Mouse (Mus musculus) kidney, postnatal 10 days (tissue): ENCODE measurements around the gene Faxc.
A peak's percentile ranks its signal among the peaks of the same experiment; 100 is the strongest.

ENCODE experiments used
- DNase-seq: peaks from one replicate; pipeline ENCODE4 v3.0.0; 2021; ENCODE audit warnings: mixed read lengths

The Faxc gene

GRCm38 (mm10) chr4:21930971-21931771 is at the start of gene Faxc:
Gene Faxc, plus strand, starts transcription at chr4:21931329.
- peak; percentile 57 for DNase-seq

- no peak for DNase-seq
Observed at GRCm38 (mm10) chr4:21882806-21883205, 48.3 kb upstream of the Faxc start.

- DNase-seq, result no peak
Observed at GRCm38 (mm10) chr4:21885831-21886230, 45.3 kb upstream of the Faxc start.

GRCm38 (mm10) chr4:21931772-21932630 is 872 bp downstream of the Faxc start:
- no peak for DNase-seq

GRCm38 (mm10) chr4:21935378-21935777 is 4.2 kb downstream of the Faxc start:
- no peak for DNase-seq

GRCm38 (mm10) chr4:21936424-21936823 is 5.3 kb downstream of the Faxc start:
- DNase-seq, result no peak

GRCm38 (mm10) chr4:21937890-21938289 is 6.8 kb downstream of the Faxc start:
- no peak for DNase-seq

GRCm38 (mm10) chr4:21944672-21945071 is 13.5 kb downstream of the Faxc start:
- DNase-seq, result no peak

- DNase-seq, result peak; percentile 51
Observed at GRCm38 (mm10) chr4:21951444-21951843, 20.3 kb downstream of the Faxc start.

GRCm38 (mm10) chr4:21952255-21952654 is 21.1 kb downstream of the Faxc start:
- no peak for DNase-seq

GRCm38 (mm10) chr4:21957570-21958321 is 26.6 kb downstream of the Faxc start:
- peak; percentile 74 for DNase-seq

- DNase-seq, result no peak
Observed at GRCm38 (mm10) chr4:21971949-21972348, 40.8 kb downstream of the Faxc start.

- no peak for DNase-seq
Observed at GRCm38 (mm10) chr4:21974126-21974525, 43.0 kb downstream of the Faxc start.

GRCm38 (mm10) chr4:21980471-21980870 is 49.3 kb downstream of the Faxc start:
- DNase-seq, result no peak

GRCm38 (mm10) chr4:21982449-21982848 is 51.3 kb downstream of the Faxc start:
- DNase-seq, result no peak

GRCm38 (mm10) chr4:21986857-21987256 is 55.7 kb downstream of the Faxc start:
- DNase-seq, result no peak

GRCm38 (mm10) chr4:21987460-21987859 is 56.3 kb downstream of the Faxc start:
- no peak for DNase-seq

GRCm38 (mm10) chr4:21989571-21990091 is 58.5 kb downstream of the Faxc start:
- no peak for DNase-seq

- DNase-seq, result no peak
Observed at GRCm38 (mm10) chr4:21990580-21991235, 59.6 kb downstream of the Faxc start.

GRCm38 (mm10) chr4:22017656-22018379 is 86.7 kb downstream of the Faxc start:
- DNase-seq, result peak; percentile 46

- DNase-seq, result no peak
Observed at GRCm38 (mm10) chr4:22018414-22018813, 87.3 kb downstream of the Faxc start.

GRCm38 (mm10) chr4:22029951-22030350 is 98.8 kb downstream of the Faxc start:
- no peak for DNase-seq
